Mouse (Mus musculus) hindbrain, embryonic 14.5 days (tissue): ENCODE data around the gene Matn1. TPM values are rescaled to one million over a fixed set of nuclear protein-coding genes. Genes with fewer than 3 reads are reported as not detected.

Experiments
- ATAC-seq: fragments of 200-750 bp; cut with Nextera tagmentation; 2 replicates; pipeline ENCODE4 v1.8.0; 2017; ENCODE audit warnings: moderate number of reproducible peaks, mild to moderate bottlenecking, moderate TSS enrichment, moderate library complexity; ENCODE audit not compliant: low FRiP score
- DNase-seq: peaks from one replicate; pipeline ENCODE4 v3.0.0-alpha.2; 2015; ENCODE audit warnings: low spot score
- H3K27ac ChIP-seq: fragments of 300-500 bp; sonication (generic); 2 replicates; pipeline ENCODE4 v1.5.1; 2014; ENCODE audit warnings: mild to moderate bottlenecking, moderate library complexity
- H3K27me3 ChIP-seq: fragments of 300-500 bp; sonication (generic); 2 replicates; pipeline ENCODE4 v1.6.1; 2014; ENCODE audit warnings: mild to moderate bottlenecking, low read length, mixed read lengths; ENCODE audit not compliant: control insufficient read depth, insufficient read depth
- H3K36me3 ChIP-seq: fragments of 300-500 bp; sonication (generic); replicated peaks from 2 replicates; pipeline ENCODE4 v1.6.1; 2014; ENCODE audit not compliant: control insufficient read depth, insufficient read depth
- H3K4me1 ChIP-seq: fragments of 300-500 bp; sonication (generic); replicated peaks from 2 replicates; pipeline ENCODE4 v1.6.1; 2014; ENCODE audit warnings: antibody characterized with exemption, low read length, mixed read lengths; ENCODE audit not compliant: control insufficient read depth, insufficient read depth
- H3K4me2 ChIP-seq: fragments of 300-500 bp; sonication (generic); replicated peaks from 2 replicates; pipeline ENCODE4 v1.6.1; 2014; ENCODE audit warnings: mild to moderate bottlenecking, moderate library complexity
- H3K4me3 ChIP-seq: fragments of 300-500 bp; sonication (generic); replicated peaks from 2 replicates; pipeline ENCODE4 v1.5.1; 2014; ENCODE audit warnings: mild to moderate bottlenecking, low read length
- H3K9ac ChIP-seq: fragments of 300-500 bp; sonication (generic); 2 replicates; pipeline ENCODE4 v1.6.1; 2014
- H3K9me3 ChIP-seq: fragments of 300-500 bp; sonication (generic); 2 replicates; pipeline ENCODE4 v1.6.1; 2016; ENCODE audit warnings: low read length; ENCODE audit not compliant: control insufficient read depth
- WGBS: fragments of 180-500 bp; shearing (Covaris S2); extraction: QIAGEN DNeasy Blood & Tissue Kit; methylation state at CpG from one replicate; pipeline ENCODE4 v1.1.7; 2014; 5-methylcytosine and 5-hydroxymethylcytosine counted together
- polyA plus RNA-seq: library from polyadenylated mRNA; unstranded; fragments of >200 nt; fragmentation: Nextera tagmentation; extraction: Ambion mirVana; gene quantifications from 2 replicates; pipeline ENCODE4 v1.2.1, GENCODE M21; 2014

Matn1 gene
- polyA plus RNA-seq, 1 experiment from 2014 or later: not detected

GRCm38 (mm10) chr4:130989146-130989545, 45.0 kb downstream of the Matn1 start:
- no peak overlapping the region for H3K9ac ChIP-seq
- peaks cover 10% of the 10 kb centered on the region; the same call in 1 of the 2 replicates for H3K4me1 ChIP-seq
- H3K4me2 ChIP-seq: no peak overlapping the region
- H3K4me3 ChIP-seq: no peak overlapping the region
- H3K9me3 ChIP-seq: no peaks in the 10 kb centered on the region
- H3K27ac ChIP-seq: no peak overlapping the region
- no peaks in the 10 kb centered on the region for H3K36me3 ChIP-seq
- DNase-seq: no peak
- no peaks in the 10 kb centered on the region for H3K27me3 ChIP-seq
- WGBS: 74% methylated on average over 9 of the region's 9 CpGs
- no peak for ATAC-seq

GRCm38 (mm10) chr4:130990966-130991365, 46.8 kb downstream of the Matn1 start:
- Histone ChIP-seq H3K36me3 (no peaks in the 10 kb centered on the region), H3K9ac (no peak overlapping the region), H3K27me3 (no peaks in the 10 kb centered on the region), H3K4me3 (no peak overlapping the region), H3K4me1 (peaks cover 7% of the 10 kb centered on the region; the same call in 1 of the 2 replicates), H3K9me3 (peaks cover 8% of the 10 kb centered on the region; the same call in 1 of the 2 replicates), H3K4me2 (no peak overlapping the region), H3K27ac (no peak overlapping the region)
- ATAC-seq: no peak
- WGBS: 94% methylated on average over 5 of the region's 5 CpGs
- no peak for DNase-seq

GRCm38 (mm10) chr4:130994556-130994955, 50.4 kb downstream of the Matn1 start:
- Histone ChIP-seq H3K27ac (no peak overlapping the region), H3K36me3 (no peaks in the 10 kb centered on the region), H3K4me1 (peaks cover 5% of the 10 kb centered on the region), H3K9me3 (peaks cover 8% of the 10 kb centered on the region; the same call in 1 of the 2 replicates), H3K4me2 (no peak overlapping the region), H3K4me3 (no peak overlapping the region), H3K27me3 (no peaks in the 10 kb centered on the region), H3K9ac (no peak overlapping the region)
- 83% methylated on average over 8 of the region's 8 CpGs for WGBS
- ATAC-seq: no peak
- DNase-seq: no peak

GRCm38 (mm10) chr4:130999744-131000527, 55.8 kb downstream of the Matn1 start:
- peaks cover 8% of the 10 kb centered on the region; the same call in 1 of the 2 replicates for H3K9me3 ChIP-seq
- H3K4me3 ChIP-seq: no peak overlapping the region
- peaks cover 10% of the 10 kb centered on the region for H3K4me1 ChIP-seq
- no peak overlapping the region for H3K27ac ChIP-seq
- WGBS: 65% methylated on average over 5 of the region's 5 CpGs
- H3K36me3 ChIP-seq: no peaks in the 10 kb centered on the region
- no peaks in the 10 kb centered on the region for H3K27me3 ChIP-seq
- DNase-seq (no peak), ATAC-seq (no peak)
- no peak overlapping the region for H3K9ac ChIP-seq
- H3K4me2 ChIP-seq: no peak overlapping the region

GRCm38 (mm10) chr4:131000614-131001178, 56.5 kb downstream of the Matn1 start:
- peak overlapping the region; percentile 48 for H3K27ac ChIP-seq
- no peak overlapping the region for H3K4me2 ChIP-seq
- H3K9me3 ChIP-seq: peaks cover under 1% of the 10 kb centered on the region; the same call in 1 of the 2 replicates
- H3K36me3 ChIP-seq: no peaks in the 10 kb centered on the region
- no peaks in the 10 kb centered on the region for H3K27me3 ChIP-seq
- 38% methylated on average over 15 of the region's 15 CpGs for WGBS
- H3K4me1 ChIP-seq: peaks cover 10% of the 10 kb centered on the region
- H3K9ac ChIP-seq: no peak overlapping the region
- ATAC-seq (no peak), DNase-seq (peak; percentile 67)
- no peak overlapping the region for H3K4me3 ChIP-seq

Other genes starting within 250 kb of the Matn1 start
- 110 and 129 TPM in 2 replicates for gene Sdc3, start 151.8 kb upstream of the Matn1 start, polyA plus RNA-seq
- gene Laptm5, start 31.3 kb upstream of the Matn1 start, polyA plus RNA-seq: 35.2 and 37.4 TPM in 2 replicates